Mouse (Mus musculus) midbrain, postnatal 0 days (tissue): ENCODE data around the gene Mycl. TPM values are rescaled to one million over a fixed set of nuclear protein-coding genes. Genes with fewer than 3 reads are reported as not detected.

ENCODE experiments used
- ATAC-seq: fragments of 200-750 bp; cut with Nextera tagmentation; 2 replicates; pipeline ENCODE4 v1.8.0; 2017; ENCODE audit warnings: moderate number of reproducible peaks, mild to moderate bottlenecking, moderate TSS enrichment, moderate library complexity; ENCODE audit not compliant: low FRiP score
- DNase-seq: peaks from one replicate; pipeline ENCODE4 v3.0.0-alpha.2; 2015; ENCODE audit warnings: low spot score
- H3K27ac ChIP-seq: fragments of 300-500 bp; sonication (generic); 2 replicates; pipeline ENCODE4 v1.5.1; 2014; ENCODE audit warnings: low read depth, mild to moderate bottlenecking, low read length, mixed read lengths
- H3K27me3 ChIP-seq: fragments of 300-500 bp; sonication (generic); 2 replicates; pipeline ENCODE4 v1.6.1; 2014; ENCODE audit warnings: low read length, control low read depth, mixed read lengths; ENCODE audit not compliant: insufficient read depth
- H3K36me3 ChIP-seq: fragments of 300-500 bp; sonication (generic); 2 replicates; pipeline ENCODE4 v1.6.1; 2014; ENCODE audit warnings: low read length, control low read depth, mixed read lengths; ENCODE audit not compliant: insufficient read depth
- H3K4me1 ChIP-seq: fragments of 300-500 bp; sonication (generic); 2 replicates; pipeline ENCODE4 v1.6.1; 2014; ENCODE audit warnings: mild to moderate bottlenecking, control low read depth, antibody characterized with exemption, low read length, mixed read lengths; ENCODE audit not compliant: insufficient read depth
- H3K4me2 ChIP-seq: fragments of 300-500 bp; sonication (generic); 2 replicates; pipeline ENCODE4 v1.6.1; 2014; ENCODE audit warnings: low read depth, mild to moderate bottlenecking, low read length, mixed read lengths; ENCODE audit not compliant: poor library complexity, severe bottlenecking
- H3K4me3 ChIP-seq: fragments of 300-500 bp; sonication (generic); 2 replicates; pipeline ENCODE4 v1.5.1; 2014; ENCODE audit warnings: low read depth, mild to moderate bottlenecking, low read length, moderate library complexity
- H3K9ac ChIP-seq: fragments of 300-500 bp; sonication (generic); replicated peaks from 2 replicates; pipeline ENCODE4 v1.6.1; 2014; ENCODE audit warnings: mild to moderate bottlenecking, low read length, moderate library complexity, mixed read lengths; ENCODE audit not compliant: poor library complexity, severe bottlenecking
- H3K9me3 ChIP-seq: fragments of 300-500 bp; sonication (generic); 2 replicates; pipeline ENCODE4 v1.6.1; 2016; ENCODE audit warnings: low read length, control low read depth
- CTCF ChIP-seq: IDR thresholded peaks from 2 replicates; pipeline ENCODE4 v1.5.1; 2016; ENCODE audit warnings: antibody characterized with exemption, mild to moderate bottlenecking
- WGBS: fragments of 180-500 bp; shearing (Covaris S2); extraction: QIAGEN DNeasy Blood & Tissue Kit; methylation state at CpG from one replicate; pipeline ENCODE4 v1.1.7; 2014; 5-methylcytosine and 5-hydroxymethylcytosine counted together
- polyA plus RNA-seq: library from polyadenylated mRNA; unstranded; fragments of >200 nt; fragmentation: Nextera tagmentation; extraction: Ambion mirVana; gene quantifications from 2 replicates; pipeline ENCODE4 v1.2.1, GENCODE M21; 2015
- total RNA-seq: library from RNA; depleted of rRNA; stranded (reverse); fragments of >200 nt; gene quantifications from 2 replicates; pipeline ENCODE4 v1.2.3, GENCODE M21; 2014

Mycl gene
- total and polyA plus RNA-seq, 2 experiments from 2014 or later = 42.2 to 77.3 TPM

GRCm38 (mm10) chr4:122961589-122961988 is 33.9 kb upstream of the Mycl start:
- Histone ChIP-seq H3K4me2 (peak overlapping the region; percentile 99), H3K9ac (no peak overlapping the region), H3K27me3 (peaks cover 6% of the 10 kb centered on the region; the same call in 1 of the 2 replicates), H3K4me1 (peaks cover 4% of the 10 kb centered on the region; the same call in 1 of the 2 replicates), H3K4me3 (peak overlapping the region; percentile 59), H3K36me3 (no peaks in the 10 kb centered on the region), H3K27ac (no peak overlapping the region), H3K9me3 (no peaks in the 10 kb centered on the region)
- DNase-seq (no peak), ATAC-seq (no peak)
- 24% methylated on average over 6 of the region's 6 CpGs for WGBS
- TF ChIP-seq CTCF = no peak

GRCm38 (mm10) chr4:122962751-122963150 is 32.7 kb upstream of the Mycl start:
- Histone ChIP-seq H3K4me2 (no peak overlapping the region), H3K27me3 (peaks cover 6% of the 10 kb centered on the region; the same call in 1 of the 2 replicates), H3K4me1 (peaks cover 4% of the 10 kb centered on the region; the same call in 1 of the 2 replicates), H3K27ac (no peak overlapping the region), H3K36me3 (no peaks in the 10 kb centered on the region), H3K4me3 (no peak overlapping the region), H3K9ac (no peak overlapping the region), H3K9me3 (no peaks in the 10 kb centered on the region)
- WGBS = 32% methylated on average over 8 of the region's 8 CpGs
- TF ChIP-seq CTCF = no peak
- ATAC-seq (no peak), DNase-seq (no peak)

- TF ChIP-seq CTCF = no peak
- no peak overlapping the region for H3K27ac ChIP-seq
- H3K36me3 ChIP-seq = no peaks in the 10 kb centered on the region
- no peaks in the 10 kb centered on the region for H3K27me3 ChIP-seq
- DNase-seq (no peak), ATAC-seq (no peak)
- H3K4me3 ChIP-seq = no peak overlapping the region
- no peak overlapping the region for H3K9ac ChIP-seq
- H3K4me2 ChIP-seq = no peak overlapping the region
- H3K4me1 ChIP-seq = no peaks in the 10 kb centered on the region
- 78% methylated on average over 4 of the region's 4 CpGs for whole genome bisulfite sequencing
- H3K9me3 ChIP-seq = no peaks in the 10 kb centered on the region
These were observed 27.3 kb upstream of the Mycl start for GRCm38 (mm10) chr4:122968106-122968505.

GRCm38 (mm10) chr4:122971191-122971590 is 24.3 kb upstream of the Mycl start:
- H3K36me3 ChIP-seq = no peaks in the 10 kb centered on the region
- DNase-seq (no peak), ATAC-seq (no peak)
- H3K4me3 ChIP-seq = no peak overlapping the region
- H3K4me2 ChIP-seq = no peak overlapping the region
- no peaks in the 10 kb centered on the region for H3K27me3 ChIP-seq
- H3K9me3 ChIP-seq = no peaks in the 10 kb centered on the region
- H3K27ac ChIP-seq = no peak overlapping the region
- WGBS = 85% methylated on average over 4 of the region's 4 CpGs
- H3K4me1 ChIP-seq = no peaks in the 10 kb centered on the region
- H3K9ac ChIP-seq = no peak overlapping the region
- TF ChIP-seq CTCF = no peak

- no peak overlapping the region for H3K9ac ChIP-seq
- DNase-seq (no peak), ATAC-seq (no peak)
- TF ChIP-seq CTCF = no peak
- H3K36me3 ChIP-seq = no peaks in the 10 kb centered on the region
- no peaks in the 10 kb centered on the region for H3K9me3 ChIP-seq
- H3K27ac ChIP-seq = no peak overlapping the region
- no peaks in the 10 kb centered on the region for H3K4me1 ChIP-seq
- H3K4me3 ChIP-seq = no peak overlapping the region
- 86% methylated on average over 4 of the region's 4 CpGs for WGBS
- H3K4me2 ChIP-seq = no peak overlapping the region
- H3K27me3 ChIP-seq = no peaks in the 10 kb centered on the region
These were observed 23.8 kb upstream of the Mycl start for GRCm38 (mm10) chr4:122971646-122972045.

GRCm38 (mm10) chr4:122972056-122972455 is 23.4 kb upstream of the Mycl start:
- no peaks in the 10 kb centered on the region for H3K27me3 ChIP-seq
- no peaks in the 10 kb centered on the region for H3K36me3 ChIP-seq
- no peaks in the 10 kb centered on the region for H3K4me1 ChIP-seq
- no peak overlapping the region for H3K27ac ChIP-seq
- H3K9me3 ChIP-seq = no peaks in the 10 kb centered on the region
- ATAC-seq (no peak), DNase-seq (peak; percentile 27)
- 74% methylated on average over 8 of the region's 8 CpGs for WGBS
- no peak overlapping the region for H3K9ac ChIP-seq
- H3K4me2 ChIP-seq = no peak overlapping the region
- TF ChIP-seq CTCF = no peak
- no peak overlapping the region for H3K4me3 ChIP-seq
